Mouse (Mus musculus): Measurements from ENCODE around the gene Sept1. TPM values are rescaled to one million over a fixed set of nuclear protein-coding genes. Genes with fewer than 3 reads are reported as not detected.

The Sept1 gene
- polyA plus RNA-seq, 1 experiment from 2014 or later: 34.1 TPM

DNA sequence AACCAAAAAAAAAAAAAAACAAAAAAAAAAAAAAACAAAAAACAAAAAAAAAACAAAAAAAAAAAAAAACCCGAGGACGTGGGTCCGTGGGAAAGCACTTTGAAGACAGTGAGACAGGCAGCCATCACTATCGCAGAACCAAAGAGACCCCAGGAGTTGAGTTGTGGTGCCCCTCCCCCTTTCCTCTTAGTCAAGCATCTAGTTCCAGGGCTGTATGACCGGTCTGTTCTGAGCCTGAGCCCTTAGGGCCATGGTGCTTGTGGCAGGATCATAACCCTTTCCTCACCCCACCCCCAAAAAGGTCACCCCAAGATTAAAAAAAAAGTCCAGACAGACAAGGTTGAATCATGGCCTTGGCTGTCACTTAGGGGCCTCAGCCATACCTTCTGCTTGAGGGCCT, 16.6 kb downstream of the Sept1 start:
- H3K36me3 ChIP-seq: no peaks in the 10 kb centered on the region
- H3K4me3 ChIP-seq (replicated peaks): no peak overlapping the region
- WGBS: 76% methylated on average over 5 of the region's 5 CpGs
- H3K4me2 ChIP-seq: no peak overlapping the region
- H3K27ac ChIP-seq: no peak overlapping the region
- no peak overlapping the region for H3K9ac ChIP-seq (replicated peaks)
- no peak for ATAC-seq (ENCODE audit: insufficient number of reproducible peaks, insufficient read depth, low FRiP score, low TSS enrichment, low read depth)
- H3K9me3 ChIP-seq: no peaks in the 10 kb centered on the region
- peaks cover 20% of the 10 kb centered on the region for H3K4me1 ChIP-seq (replicated peaks)
- H3K27me3 ChIP-seq: peaks cover 16% of the 10 kb centered on the region; the same call in 1 of the 2 replicates

DNA sequence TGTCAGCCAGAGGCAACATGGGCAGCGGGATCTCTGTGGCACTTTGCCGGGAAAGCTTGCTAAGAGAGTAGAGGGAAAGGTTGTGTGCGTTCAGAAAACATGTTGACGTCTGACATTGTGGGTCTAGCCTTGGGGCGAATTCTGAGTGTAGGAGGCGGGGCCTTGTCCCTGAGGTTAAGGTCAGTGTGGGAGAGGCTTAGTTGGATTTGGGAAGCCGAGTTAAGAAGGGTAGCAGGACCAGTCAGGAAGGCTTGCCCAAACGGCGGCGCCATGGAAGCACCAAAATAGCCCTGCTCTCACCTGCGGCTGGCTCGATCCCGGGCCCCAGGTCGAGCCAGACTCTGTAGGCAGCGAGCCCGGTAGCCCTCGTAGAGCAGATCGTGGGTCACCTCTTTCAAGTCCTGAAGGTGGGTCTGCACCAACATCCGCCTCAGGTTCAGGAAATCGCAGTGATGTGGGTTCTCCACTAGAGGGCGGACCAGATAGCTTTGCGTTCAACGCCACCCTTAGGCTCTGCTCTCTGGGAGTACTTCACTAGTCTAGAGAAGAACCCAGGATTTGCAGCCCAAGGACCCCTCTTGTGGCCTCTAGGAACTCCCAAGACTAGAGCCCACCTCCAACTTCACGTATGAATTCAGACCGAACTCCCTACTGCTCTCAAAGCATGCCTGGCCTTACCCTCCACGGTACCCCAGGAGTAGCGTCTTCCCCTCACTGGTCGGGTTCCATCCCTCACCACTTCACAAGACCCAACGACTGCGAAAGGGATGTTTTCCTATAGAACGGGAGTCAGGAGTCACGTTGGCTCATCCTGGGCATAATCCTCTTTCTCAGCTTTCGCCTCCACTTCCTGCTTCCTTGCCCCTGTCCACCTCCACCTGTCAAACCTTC, 17.7 kb downstream of the Sept1 start:
- Histone ChIP-seq H3K9me3 (no peaks in the 10 kb centered on the region), H3K27ac (no peak overlapping the region), H3K4me1 (replicated peaks) (peaks cover 20% of the 10 kb centered on the region), H3K27me3 (peaks cover 16% of the 10 kb centered on the region; the same call in 1 of the 2 replicates), H3K36me3 (no peaks in the 10 kb centered on the region), H3K4me3 (replicated peaks) (peak overlapping the region; percentile 37), H3K4me2 (peak overlapping the region; percentile 60), H3K9ac (replicated peaks) (peak overlapping the region; percentile 45; the same call in 1 of the 2 replicates)
- no peak for ATAC-seq (ENCODE audit: insufficient number of reproducible peaks, insufficient read depth, low FRiP score, low TSS enrichment, low read depth)
- WGBS: 22% methylated on average over 33 of the region's 33 CpGs

DNA sequence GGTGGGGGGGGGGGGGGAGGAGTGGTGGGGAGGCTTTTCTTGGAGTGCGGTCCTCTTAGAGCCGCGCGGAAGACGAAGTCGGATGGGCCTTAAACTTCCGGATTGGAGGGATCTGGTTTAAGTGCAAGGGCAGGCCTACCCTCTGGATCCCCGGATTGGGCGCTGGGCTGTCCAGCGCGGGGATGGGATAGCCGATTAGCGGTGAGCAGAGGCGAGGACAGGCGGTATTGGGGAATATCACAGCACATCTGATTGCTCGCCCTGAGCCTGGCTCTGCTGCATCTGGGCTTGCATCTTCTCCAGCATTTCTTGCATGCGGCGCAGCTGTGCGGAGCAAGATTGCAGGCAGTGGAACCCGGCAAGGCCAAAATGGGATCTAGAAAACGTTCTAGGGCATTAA, 18.4 kb downstream of the Sept1 start:
- H3K27me3 ChIP-seq: peaks cover 16% of the 10 kb centered on the region; the same call in 1 of the 2 replicates
- H3K36me3 ChIP-seq: no peaks in the 10 kb centered on the region
- ATAC-seq (ENCODE audit: insufficient number of reproducible peaks, insufficient read depth, low FRiP score, low TSS enrichment, low read depth): no peak
- H3K27ac ChIP-seq: no peak overlapping the region
- H3K4me1 ChIP-seq (replicated peaks): peaks cover 21% of the 10 kb centered on the region
- 23% methylated on average over 21 of the region's 21 CpGs for WGBS
- H3K4me3 ChIP-seq (replicated peaks): peak overlapping the region; percentile 37
- no peaks in the 10 kb centered on the region for H3K9me3 ChIP-seq
- peak overlapping the region; percentile 60 for H3K4me2 ChIP-seq
- H3K9ac ChIP-seq (replicated peaks): peak overlapping the region; percentile 45; the same call in 1 of the 2 replicates

GRCm38 (mm10) chr7:127213930-127214329, 19.0 kb downstream of the Sept1 start:
- no peak overlapping the region for H3K27ac ChIP-seq
- no peak overlapping the region for H3K9ac ChIP-seq (replicated peaks)

GRCm38 (mm10) chr7:127213485-127213884, 19.4 kb downstream of the Sept1 start:
- WGBS: 32% methylated on average over 7 of the region's 7 CpGs
- Histone ChIP-seq H3K9me3 (no peaks in the 10 kb centered on the region), H3K9ac (replicated peaks) (no peak overlapping the region), H3K4me1 (replicated peaks) (peaks cover 25% of the 10 kb centered on the region), H3K4me3 (replicated peaks) (no peak overlapping the region), H3K27ac (no peak overlapping the region), H3K36me3 (no peaks in the 10 kb centered on the region), H3K27me3 (peaks cover 16% of the 10 kb centered on the region; the same call in 1 of the 2 replicates), H3K4me2 (peak overlapping the region; percentile 60; the same call in 1 of the 2 replicates)
- no peak for ATAC-seq (ENCODE audit: insufficient number of reproducible peaks, insufficient read depth, low FRiP score, low TSS enrichment, low read depth)

More at GRCm38 (mm10) chr7:127213930-127214329, 19.0 kb downstream of the Sept1 start:
- 54% methylated on average over 12 of the region's 12 CpGs for WGBS
- Histone ChIP-seq H3K4me3 (replicated peaks) (peak overlapping the region; percentile 37; the same call in 1 of the 2 replicates), H3K27me3 (peaks cover 16% of the 10 kb centered on the region; the same call in 1 of the 2 replicates), H3K4me1 (replicated peaks) (peaks cover 25% of the 10 kb centered on the region), H3K36me3 (no peaks in the 10 kb centered on the region), H3K9me3 (no peaks in the 10 kb centered on the region), H3K4me2 (peak overlapping the region; percentile 60)
- ATAC-seq (ENCODE audit: insufficient number of reproducible peaks, insufficient read depth, low FRiP score, low TSS enrichment, low read depth): no peak

DNA sequence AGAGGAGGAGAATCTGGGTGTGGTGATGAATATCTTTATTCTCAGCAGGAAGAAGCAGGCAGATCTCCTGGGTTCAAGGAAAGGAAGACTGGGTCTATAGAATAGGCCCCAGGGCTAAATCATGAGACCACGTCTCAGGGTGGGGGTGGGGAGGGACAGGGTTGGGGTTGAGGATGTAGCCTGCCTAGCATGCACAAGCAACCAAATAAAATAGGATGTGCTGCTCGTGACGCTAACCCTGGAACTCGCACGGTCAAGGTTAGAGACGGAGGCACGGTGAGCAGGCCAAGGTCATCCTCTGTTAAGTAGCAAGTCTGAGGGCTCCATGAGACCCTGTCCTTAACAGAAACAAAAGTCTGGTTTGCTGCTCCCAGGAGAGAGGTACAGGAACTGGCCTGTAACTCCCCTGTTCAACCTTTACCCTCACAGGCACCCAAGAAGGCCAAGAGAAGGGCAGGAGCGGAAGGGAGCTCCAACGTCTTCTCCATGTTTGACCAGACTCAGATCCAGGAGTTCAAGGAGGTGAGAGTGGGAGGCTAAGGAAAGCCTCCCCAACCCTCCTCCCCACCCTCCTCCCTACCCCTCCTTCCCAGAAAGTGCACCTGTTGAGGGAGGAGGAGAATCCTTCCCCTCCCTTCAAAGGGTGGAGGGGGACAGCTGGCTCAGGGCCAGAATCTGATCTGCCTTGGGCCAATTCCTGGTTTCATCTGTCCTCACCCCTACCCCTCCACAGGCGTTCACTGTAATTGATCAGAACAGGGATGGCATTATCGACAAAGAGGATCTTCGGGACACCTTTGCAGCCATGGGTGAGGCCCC, 20.3 kb downstream of the Sept1 start:
- no peaks in the 10 kb centered on the region for H3K9me3 ChIP-seq
- no peaks in the 10 kb centered on the region for H3K36me3 ChIP-seq
- H3K27ac ChIP-seq: no peak overlapping the region
- H3K4me1 ChIP-seq (replicated peaks): peaks cover 25% of the 10 kb centered on the region
- no peak overlapping the region for H3K4me3 ChIP-seq (replicated peaks)
- no peak overlapping the region for H3K4me2 ChIP-seq
- H3K27me3 ChIP-seq: peaks cover 16% of the 10 kb centered on the region; the same call in 1 of the 2 replicates
- no peak for ATAC-seq (ENCODE audit: insufficient number of reproducible peaks, insufficient read depth, low FRiP score, low TSS enrichment, low read depth)
- no peak overlapping the region for H3K9ac ChIP-seq (replicated peaks)
- 86% methylated on average over 12 of the region's 12 CpGs for WGBS

- WGBS: 74% methylated on average over 5 of the region's 5 CpGs
- H3K9ac ChIP-seq (replicated peaks): no peak overlapping the region
Observed at GRCm38 (mm10) chr7:127211014-127211745, 21.8 kb downstream of the Sept1 start.

DNA sequence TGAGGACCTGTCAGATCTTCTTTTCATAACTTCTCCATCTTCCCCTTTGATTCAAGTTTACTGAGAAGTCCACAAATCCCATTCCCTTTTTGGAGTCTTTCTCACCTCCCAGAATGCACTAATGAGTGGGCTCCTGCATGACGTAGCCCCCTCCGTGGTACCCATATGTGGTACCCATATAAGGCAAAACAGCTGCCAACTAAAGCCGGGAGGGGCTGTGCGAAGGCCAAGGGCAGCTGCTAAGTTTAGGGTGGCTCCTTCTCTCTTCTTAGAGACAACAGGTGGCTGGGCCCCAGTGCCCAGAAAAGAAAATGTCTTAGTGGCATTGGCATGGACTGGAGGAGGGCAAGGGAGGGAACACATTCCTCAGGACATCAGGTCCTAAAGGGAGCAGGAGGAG, 22.7 kb downstream of the Sept1 start:
- Histone ChIP-seq H3K9me3 (no peaks in the 10 kb centered on the region), H3K9ac (replicated peaks) (no peak overlapping the region), H3K27me3 (peaks cover 16% of the 10 kb centered on the region; the same call in 1 of the 2 replicates), H3K4me3 (replicated peaks) (no peak overlapping the region), H3K36me3 (peaks cover 7% of the 10 kb centered on the region), H3K4me1 (replicated peaks) (peaks cover 41% of the 10 kb centered on the region), H3K4me2 (no peak overlapping the region), H3K27ac (no peak overlapping the region)
- ATAC-seq (ENCODE audit: insufficient number of reproducible peaks, insufficient read depth, low FRiP score, low TSS enrichment, low read depth): no peak
- 82% methylated on average over 4 of the region's 4 CpGs for WGBS

More at GRCm38 (mm10) chr7:127211014-127211745, 21.8 kb downstream of the Sept1 start:
- ATAC-seq (ENCODE audit: insufficient number of reproducible peaks, insufficient read depth, low FRiP score, low TSS enrichment, low read depth): no peak
- H3K9me3 ChIP-seq: no peaks in the 10 kb centered on the region
- peaks cover 16% of the 10 kb centered on the region; the same call in 1 of the 2 replicates for H3K27me3 ChIP-seq
- no peak overlapping the region for H3K4me2 ChIP-seq
- no peak overlapping the region for H3K4me3 ChIP-seq (replicated peaks)
- peaks cover 39% of the 10 kb centered on the region for H3K4me1 ChIP-seq (replicated peaks)
- no peak overlapping the region for H3K27ac ChIP-seq
- H3K36me3 ChIP-seq: peaks cover 4% of the 10 kb centered on the region; the same call in 1 of the 2 replicates

- 81% methylated on average over 5 of the region's 5 CpGs for WGBS
- H3K4me1 ChIP-seq (replicated peaks): peaks cover 40% of the 10 kb centered on the region
- no peak overlapping the region for H3K9ac ChIP-seq (replicated peaks)
- no peak for ATAC-seq (ENCODE audit: insufficient number of reproducible peaks, insufficient read depth, low FRiP score, low TSS enrichment, low read depth)
- H3K9me3 ChIP-seq: no peaks in the 10 kb centered on the region
- no peak overlapping the region for H3K4me3 ChIP-seq (replicated peaks)
- peaks cover 12% of the 10 kb centered on the region for H3K36me3 ChIP-seq
- H3K4me2 ChIP-seq: peak overlapping the region; percentile 63
- peaks cover 16% of the 10 kb centered on the region; the same call in 1 of the 2 replicates for H3K27me3 ChIP-seq
- no peak overlapping the region for H3K27ac ChIP-seq
Observed at GRCm38 (mm10) chr7:127209851-127210250, 23.1 kb downstream of the Sept1 start.

- H3K27ac ChIP-seq: peak within 1 kb of the TSS; percentile 92
- H3K4me1 ChIP-seq (replicated peaks): peaks cover 30% of the 10 kb centered on the region
- under 1% methylated on average over 40 of the region's 44 CpGs for WGBS
- peak within 1 kb of the TSS; percentile 97 for H3K4me2 ChIP-seq
- H3K4me3 ChIP-seq (replicated peaks): peak within 1 kb of the TSS; percentile 96
- ATAC-seq (ENCODE audit: insufficient number of reproducible peaks, insufficient read depth, low FRiP score, low TSS enrichment, low read depth): peak; percentile 92
- H3K36me3 ChIP-seq: peaks cover 18% of the 10 kb centered on the region
- peak within 1 kb of the TSS; percentile 96 for H3K9ac ChIP-seq (replicated peaks)
- H3K27me3 ChIP-seq: peaks cover 7% of the 10 kb centered on the region; the same call in 1 of the 2 replicates
- H3K9me3 ChIP-seq: no peaks in the 10 kb centered on the region
Observed at GRCm38 (mm10) chr7:127208553-127209438, 24.1 kb downstream of the Sept1 start, which contains the start of gene Mylpf. TSS of gene Mylpf (plus strand) at chr7:127208890.

Data from limb, embryonic 12.5 days (tissue).